Mouse (Mus musculus) testis, postnatal 10 days (tissue): ENCODE measurements around the gene Hs2st1.

Experiments
- DNase-seq: peaks from one replicate; pipeline ENCODE4 v3.0.0; 2021; ENCODE audit warnings: low spot score

Hs2st1 gene

GRCm38 (mm10) chr3:144507885-144508284 is 62.1 kb downstream of the Hs2st1 start:
- DNase-seq = no peak

GRCm38 (mm10) chr3:144506213-144506612 is 63.8 kb downstream of the Hs2st1 start:
- no peak for DNase-seq

- DNase-seq = no peak
These were observed 68.1 kb downstream of the Hs2st1 start for GRCm38 (mm10) chr3:144501930-144502329.

GRCm38 (mm10) chr3:144496762-144497161 is 73.2 kb downstream of the Hs2st1 start:
- no peak for DNase-seq

- DNase-seq = no peak
These were observed 75.1 kb downstream of the Hs2st1 start for GRCm38 (mm10) chr3:144494838-144495237.

- DNase-seq = no peak
These were observed 81.2 kb downstream of the Hs2st1 start for GRCm38 (mm10) chr3:144488787-144489186.

GRCm38 (mm10) chr3:144480595-144480994 is 89.4 kb downstream of the Hs2st1 start:
- no peak for DNase-seq

- no peak for DNase-seq
These were observed 91.6 kb downstream of the Hs2st1 start for GRCm38 (mm10) chr3:144478427-144478794.

- DNase-seq = no peak
These were observed 92.1 kb downstream of the Hs2st1 start for GRCm38 (mm10) chr3:144477707-144478426.

GRCm38 (mm10) chr3:144475891-144476290 is 94.1 kb downstream of the Hs2st1 start:
- no peak for DNase-seq

GRCm38 (mm10) chr3:144474726-144475125 is 95.3 kb downstream of the Hs2st1 start:
- no peak for DNase-seq

GRCm38 (mm10) chr3:144471954-144472353 is 98.0 kb downstream of the Hs2st1 start:
- DNase-seq = no peak

- DNase-seq = no peak
These were observed 99.1 kb downstream of the Hs2st1 start for GRCm38 (mm10) chr3:144470901-144471300.

- DNase-seq = no peak
These were observed 102.5 kb downstream of the Hs2st1 start for GRCm38 (mm10) chr3:144467521-144467920.

- DNase-seq = no peak
These were observed 103.8 kb downstream of the Hs2st1 start for GRCm38 (mm10) chr3:144466108-144466678.

GRCm38 (mm10) chr3:144462679-144463078 is 107.3 kb downstream of the Hs2st1 start:
- DNase-seq = no peak

- no peak for DNase-seq
These were observed 109.7 kb downstream of the Hs2st1 start for GRCm38 (mm10) chr3:144460183-144460788.

GRCm38 (mm10) chr3:144459285-144459697 is 110.7 kb downstream of the Hs2st1 start:
- no peak for DNase-seq

- DNase-seq = no peak
These were observed 116.1 kb downstream of the Hs2st1 start for GRCm38 (mm10) chr3:144453701-144454430.

- DNase-seq = no peak
These were observed 121.0 kb downstream of the Hs2st1 start for GRCm38 (mm10) chr3:144448977-144449376.

- no peak for DNase-seq
These were observed 122.1 kb downstream of the Hs2st1 start for GRCm38 (mm10) chr3:144447917-144448316.

- no peak for DNase-seq
These were observed 123.8 kb downstream of the Hs2st1 start for GRCm38 (mm10) chr3:144446081-144446634.
